Mouse (Mus musculus) brain, embryonic 14.5 days (tissue): ENCODE data around the gene Idi2.

Source experiments
- CTCF ChIP-seq: fragments of 200-500 bp; IDR thresholded peaks from 2 replicates; pipeline ENCODE4 v1.5.1; 2012; ENCODE audit warnings: inconsistent platforms, mild to moderate bottlenecking, moderate library complexity, borderline replicate concordance; ENCODE audit not compliant: insufficient read depth, insufficient read length; ENCODE audit errors: extremely low read depth
- POLR2A ChIP-seq: fragments of 200-500 bp; IDR thresholded peaks from 2 replicates; pipeline ENCODE4 v1.6.1; 2012; ENCODE audit warnings: mild to moderate bottlenecking, inconsistent platforms, borderline replicate concordance; ENCODE audit not compliant: poor library complexity, insufficient read depth, insufficient read length, severe bottlenecking; ENCODE audit errors: extremely low read depth

- TF ChIP-seq POLR2A (peak; percentile 63; the same call in 1 of the 2 replicates), CTCF (peak; percentile 68)
Observed at GRCm38 (mm10) chr13:8995990-8996786, 43.5 kb downstream of the Idi2 start, which contains the start of gene Gtpbp4.
